Mouse (Mus musculus): ENCODE measurements around the gene Bfsp1. TPM values are rescaled to one million over a fixed set of nuclear protein-coding genes. Genes with fewer than 3 reads are reported as not detected.

Bfsp1 gene
- under 1 TPM in 3 of 4 experiments, not detected in 1; 0.16 to 0.47 (median 0.17) TPM for total RNA-seq (2022)

- DNase-seq (ENCODE audit: low spot score) = no peak
Observed at GRCm38 (mm10) chr2:143862484-143863231, at the start of gene Bfsp1. Gene Bfsp1, minus strand, starts transcription at chr2:143863173.

GRCm38 (mm10) chr2:143912199-143912598 is 49.2 kb upstream of the Bfsp1 start:
- no peak for DNase-seq (ENCODE audit: low spot score)

- DNase-seq (ENCODE audit: low spot score) = no peak
Observed at GRCm38 (mm10) chr2:143909230-143909629, 46.3 kb upstream of the Bfsp1 start.

GRCm38 (mm10) chr2:143904896-143905295 is 41.9 kb upstream of the Bfsp1 start:
- DNase-seq (ENCODE audit: low spot score) = no peak

- no peak for DNase-seq (ENCODE audit: low spot score)
Observed at GRCm38 (mm10) chr2:143903376-143904045, 40.5 kb upstream of the Bfsp1 start.

- DNase-seq (ENCODE audit: low spot score) = no peak
Observed at GRCm38 (mm10) chr2:143900821-143901351, 37.9 kb upstream of the Bfsp1 start.

- DNase-seq (ENCODE audit: low spot score) = no peak
Observed at GRCm38 (mm10) chr2:143899470-143900220, 36.7 kb upstream of the Bfsp1 start.

- no peak for DNase-seq (ENCODE audit: low spot score)
Observed at GRCm38 (mm10) chr2:143891302-143892048, 28.5 kb upstream of the Bfsp1 start.

GRCm38 (mm10) chr2:143889860-143890433 is 27.0 kb upstream of the Bfsp1 start:
- DNase-seq (ENCODE audit: low spot score) = no peak

GRCm38 (mm10) chr2:143889131-143889859 is 26.3 kb upstream of the Bfsp1 start:
- DNase-seq (ENCODE audit: low spot score) = no peak

- no peak for DNase-seq (ENCODE audit: low spot score)
Observed at GRCm38 (mm10) chr2:143882606-143883288, 19.8 kb upstream of the Bfsp1 start.

GRCm38 (mm10) chr2:143882002-143882401 is 19.0 kb upstream of the Bfsp1 start:
- no peak for DNase-seq (ENCODE audit: low spot score)

- no peak for DNase-seq (ENCODE audit: low spot score)
Observed at GRCm38 (mm10) chr2:143879311-143879710, 16.3 kb upstream of the Bfsp1 start.

GRCm38 (mm10) chr2:143876929-143877632 is 14.1 kb upstream of the Bfsp1 start:
- no peak for DNase-seq (ENCODE audit: low spot score)

- peak; percentile 40 for DNase-seq (ENCODE audit: low spot score)
Observed at GRCm38 (mm10) chr2:143876026-143876425, 13.1 kb upstream of the Bfsp1 start.

- DNase-seq (ENCODE audit: low spot score) = peak; percentile 65
Observed at GRCm38 (mm10) chr2:143870936-143871688, 8.1 kb upstream of the Bfsp1 start.

GRCm38 (mm10) chr2:143867326-143867725 is 4.4 kb upstream of the Bfsp1 start:
- DNase-seq (ENCODE audit: low spot score) = peak; percentile 81

- DNase-seq (ENCODE audit: low spot score) = no peak
Observed at GRCm38 (mm10) chr2:143864600-143864999, 1.6 kb upstream of the Bfsp1 start.

All from heart, adult 8-10 months (tissue).